Mouse (Mus musculus) embryonic facial prominence, embryonic 15.5 days (tissue): ENCODE measurements at regions not wholly inside any gene's neighbourhood (a gene's known extent, or its start where the extent isn't known, plus 50 kb on each side); places are given as distances from the start of the nearest gene placed in this dataset.

Source experiments
- ATAC-seq: fragments of 200-750 bp; cut with Nextera tagmentation; 2 replicates; pipeline ENCODE4 v1.8.0; 2017; ENCODE audit warnings: low read depth, moderate TSS enrichment; ENCODE audit not compliant: insufficient number of reproducible peaks, low FRiP score, low TSS enrichment
- H3K27ac ChIP-seq: fragments of 300-500 bp; sonication (generic); replicated peaks from 2 replicates; pipeline ENCODE4 v1.5.1; 2015; ENCODE audit warnings: mild to moderate bottlenecking, inconsistent platforms
- H3K27me3 ChIP-seq: fragments of 300-500 bp; sonication (generic); 2 replicates; pipeline ENCODE4 v1.6.1; 2015; ENCODE audit warnings: inconsistent platforms
- H3K36me3 ChIP-seq: fragments of 300-500 bp; sonication (generic); 2 replicates; pipeline ENCODE4 v1.6.1; 2015; ENCODE audit warnings: mild to moderate bottlenecking, inconsistent platforms
- H3K4me1 ChIP-seq: fragments of 300-500 bp; sonication (generic); 2 replicates; pipeline ENCODE4 v1.6.1; 2015; ENCODE audit warnings: inconsistent platforms
- H3K4me2 ChIP-seq: fragments of 300-500 bp; sonication (generic); replicated peaks from 2 replicates; pipeline ENCODE4 v1.6.1; 2015; ENCODE audit warnings: mild to moderate bottlenecking, inconsistent platforms
- H3K4me3 ChIP-seq: fragments of 300-500 bp; sonication (generic); replicated peaks from 2 replicates; pipeline ENCODE4 v1.5.1; 2015; ENCODE audit warnings: mild to moderate bottlenecking, inconsistent platforms
- H3K9ac ChIP-seq: fragments of 300-500 bp; sonication (generic); 2 replicates; pipeline ENCODE4 v1.6.1; 2015; ENCODE audit warnings: inconsistent platforms
- H3K9me3 ChIP-seq: fragments of 300-500 bp; sonication (generic); replicated peaks from 2 replicates; pipeline ENCODE4 v1.6.1; 2016; ENCODE audit warnings: inconsistent platforms
- WGBS: fragments of 180-500 bp; shearing (Covaris S2); methylation state at CpG from one replicate; pipeline ENCODE4 v1.1.7; 2015; 5-methylcytosine and 5-hydroxymethylcytosine counted together

GRCm38 (mm10) chr1:164622946-164623345, 164.8 kb upstream of the Atp1b1 start:
- Histone ChIP-seq H3K4me3 (no peak overlapping the region), H3K27ac (no peak overlapping the region), H3K36me3 (no peaks in the 10 kb centered on the region), H3K27me3 (no peaks in the 10 kb centered on the region), H3K4me2 (no peak overlapping the region), H3K9me3 (no peaks in the 10 kb centered on the region), H3K9ac (no peak overlapping the region), H3K4me1 (no peaks in the 10 kb centered on the region)
- 94% methylated on average over 4 of the region's 4 CpGs for WGBS
- no peak for ATAC-seq

DNA sequence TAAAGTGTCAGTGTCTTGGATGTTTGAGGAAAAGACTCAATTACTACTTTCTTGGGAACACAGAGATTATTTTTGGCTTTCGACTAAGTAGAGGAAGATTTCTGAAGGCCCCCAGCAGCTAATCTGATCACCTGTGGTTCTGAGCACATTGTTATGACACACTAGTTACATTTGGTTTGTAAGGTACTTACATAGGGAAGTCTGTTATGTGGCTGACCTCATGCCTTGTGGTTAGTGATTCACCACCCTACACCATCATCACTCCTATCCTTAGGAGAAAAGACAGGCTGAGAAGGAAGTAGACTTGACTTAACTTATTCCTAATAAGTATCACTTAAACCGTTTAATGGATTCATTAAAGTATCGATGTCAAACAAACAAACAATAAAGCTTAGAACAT, 164.3 kb upstream of the Atp1b1 start:
- H3K27me3 ChIP-seq, result no peaks in the 10 kb centered on the region
- H3K4me3 ChIP-seq, result no peak overlapping the region
- ATAC-seq, result no peak
- H3K4me1 ChIP-seq, result no peaks in the 10 kb centered on the region
- no peaks in the 10 kb centered on the region for H3K9me3 ChIP-seq
- no peak overlapping the region for H3K4me2 ChIP-seq
- H3K36me3 ChIP-seq, result no peaks in the 10 kb centered on the region
- H3K9ac ChIP-seq, result no peak overlapping the region
- H3K27ac ChIP-seq, result no peak overlapping the region
- WGBS, result 87% methylated on average over 3 of the region's 3 CpGs

GRCm38 (mm10) chr1:164620129-164620528, 162.0 kb upstream of the Atp1b1 start:
- Histone ChIP-seq H3K9ac (no peak overlapping the region), H3K27ac (no peak overlapping the region), H3K4me2 (no peak overlapping the region), H3K4me1 (no peaks in the 10 kb centered on the region), H3K36me3 (no peaks in the 10 kb centered on the region), H3K9me3 (no peaks in the 10 kb centered on the region), H3K4me3 (no peak overlapping the region), H3K27me3 (no peaks in the 10 kb centered on the region)
- ATAC-seq, result no peak
- 78% methylated on average over 1 of the region's 1 CpGs for WGBS

DNA sequence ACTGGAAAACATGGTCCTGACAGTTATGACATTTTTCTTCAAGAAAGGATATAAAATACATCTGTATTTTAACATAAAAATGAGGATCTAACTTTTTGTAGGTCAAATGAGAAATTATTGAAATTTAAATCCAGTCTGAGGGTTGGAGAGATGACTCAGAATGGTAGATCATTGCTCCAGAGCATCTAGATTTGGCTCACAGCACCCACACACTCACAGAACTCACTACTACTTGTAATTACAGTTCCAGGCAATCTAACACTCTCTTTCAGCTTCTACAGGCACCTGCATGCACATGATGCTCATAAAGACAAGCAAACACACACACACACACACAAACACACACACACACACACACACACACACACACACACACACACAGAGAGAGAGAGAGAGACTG, 159.7 kb upstream of the Atp1b1 start:
- no peak overlapping the region for H3K4me3 ChIP-seq
- H3K4me2 ChIP-seq, result no peak overlapping the region
- no peaks in the 10 kb centered on the region for H3K27me3 ChIP-seq
- no peaks in the 10 kb centered on the region for H3K4me1 ChIP-seq
- H3K36me3 ChIP-seq, result no peaks in the 10 kb centered on the region
- H3K9ac ChIP-seq, result no peak overlapping the region
- no peaks in the 10 kb centered on the region for H3K9me3 ChIP-seq
- H3K27ac ChIP-seq, result no peak overlapping the region
- no peak for ATAC-seq

- 77% methylated on average over 5 of the region's 5 CpGs for WGBS
- ATAC-seq, result no peak
Measured at GRCm38 (mm10) chr1:164607061-164607460, 148.9 kb upstream of the Atp1b1 start.

GRCm38 (mm10) chr1:164606141-164606754, 148.1 kb upstream of the Atp1b1 start:
- no peaks in the 10 kb centered on the region for H3K27me3 ChIP-seq
- WGBS, result 71% methylated on average over 8 of the region's 8 CpGs

More at GRCm38 (mm10) chr1:164607061-164607460, 148.9 kb upstream of the Atp1b1 start:
- H3K9me3 ChIP-seq, result no peaks in the 10 kb centered on the region
- H3K4me3 ChIP-seq, result no peak overlapping the region
- H3K27me3 ChIP-seq, result no peaks in the 10 kb centered on the region
- H3K9ac ChIP-seq, result no peak overlapping the region
- H3K36me3 ChIP-seq, result no peaks in the 10 kb centered on the region
- H3K27ac ChIP-seq, result no peak overlapping the region
- no peaks in the 10 kb centered on the region for H3K4me1 ChIP-seq
- no peak overlapping the region for H3K4me2 ChIP-seq

GRCm38 (mm10) chr1:164603433-164603832, 145.3 kb upstream of the Atp1b1 start:
- 69% methylated on average over 3 of the region's 3 CpGs for WGBS
- H3K9ac ChIP-seq, result no peak overlapping the region
- no peak overlapping the region for H3K27ac ChIP-seq
- H3K4me2 ChIP-seq, result no peak overlapping the region
- no peaks in the 10 kb centered on the region for H3K4me1 ChIP-seq
- no peak for ATAC-seq
- no peaks in the 10 kb centered on the region for H3K27me3 ChIP-seq
- no peak overlapping the region for H3K4me3 ChIP-seq
- H3K36me3 ChIP-seq, result no peaks in the 10 kb centered on the region
- no peaks in the 10 kb centered on the region for H3K9me3 ChIP-seq

More at GRCm38 (mm10) chr1:164606141-164606754, 148.1 kb upstream of the Atp1b1 start:
- Histone ChIP-seq H3K27ac (no peak overlapping the region), H3K9me3 (no peaks in the 10 kb centered on the region), H3K4me2 (no peak overlapping the region), H3K4me1 (no peaks in the 10 kb centered on the region), H3K4me3 (no peak overlapping the region), H3K36me3 (no peaks in the 10 kb centered on the region), H3K9ac (no peak overlapping the region)
- ATAC-seq, result no peak

DNA sequence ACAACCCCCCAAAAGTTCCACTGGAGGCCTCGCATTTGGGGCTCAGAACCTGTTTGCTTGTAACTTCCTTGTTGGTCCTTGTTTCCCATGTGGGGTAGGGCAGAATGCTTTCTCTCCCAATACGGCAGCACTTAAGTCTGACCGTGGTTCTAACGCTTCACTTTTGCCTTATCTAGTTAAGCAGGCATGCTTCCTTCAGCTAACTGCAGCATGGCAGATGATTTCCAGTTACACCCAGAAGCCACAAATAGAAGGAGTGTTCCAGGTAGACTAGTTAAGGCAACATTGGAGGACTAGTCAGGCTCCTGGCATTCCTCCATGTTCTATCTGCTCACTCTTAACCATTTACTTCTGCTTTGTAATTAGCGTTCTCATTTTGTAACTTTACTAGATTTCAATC, 144.4 kb upstream of the Atp1b1 start:
- no peaks in the 10 kb centered on the region for H3K4me1 ChIP-seq
- 92% methylated on average over 5 of the region's 5 CpGs for WGBS
- H3K4me3 ChIP-seq, result no peak overlapping the region

GRCm38 (mm10) chr1:164590205-164590613, 132.1 kb upstream of the Atp1b1 start:
- H3K36me3 ChIP-seq, result no peaks in the 10 kb centered on the region
- H3K9me3 ChIP-seq, result no peaks in the 10 kb centered on the region
- no peak for ATAC-seq
- 50% methylated on average over 3 of the region's 3 CpGs for WGBS
- no peak overlapping the region for H3K27ac ChIP-seq
- no peak overlapping the region for H3K9ac ChIP-seq
- H3K4me1 ChIP-seq, result no peaks in the 10 kb centered on the region
- H3K27me3 ChIP-seq, result no peaks in the 10 kb centered on the region
- no peak overlapping the region for H3K4me2 ChIP-seq
- H3K4me3 ChIP-seq, result no peak overlapping the region

More for the DNA sequence above, 144.4 kb upstream of the Atp1b1 start:
- H3K27me3 ChIP-seq, result no peaks in the 10 kb centered on the region
- no peaks in the 10 kb centered on the region for H3K9me3 ChIP-seq
- H3K4me2 ChIP-seq, result no peak overlapping the region
- H3K27ac ChIP-seq, result no peak overlapping the region
- H3K36me3 ChIP-seq, result no peaks in the 10 kb centered on the region
- ATAC-seq, result no peak
- no peak overlapping the region for H3K9ac ChIP-seq

DNA sequence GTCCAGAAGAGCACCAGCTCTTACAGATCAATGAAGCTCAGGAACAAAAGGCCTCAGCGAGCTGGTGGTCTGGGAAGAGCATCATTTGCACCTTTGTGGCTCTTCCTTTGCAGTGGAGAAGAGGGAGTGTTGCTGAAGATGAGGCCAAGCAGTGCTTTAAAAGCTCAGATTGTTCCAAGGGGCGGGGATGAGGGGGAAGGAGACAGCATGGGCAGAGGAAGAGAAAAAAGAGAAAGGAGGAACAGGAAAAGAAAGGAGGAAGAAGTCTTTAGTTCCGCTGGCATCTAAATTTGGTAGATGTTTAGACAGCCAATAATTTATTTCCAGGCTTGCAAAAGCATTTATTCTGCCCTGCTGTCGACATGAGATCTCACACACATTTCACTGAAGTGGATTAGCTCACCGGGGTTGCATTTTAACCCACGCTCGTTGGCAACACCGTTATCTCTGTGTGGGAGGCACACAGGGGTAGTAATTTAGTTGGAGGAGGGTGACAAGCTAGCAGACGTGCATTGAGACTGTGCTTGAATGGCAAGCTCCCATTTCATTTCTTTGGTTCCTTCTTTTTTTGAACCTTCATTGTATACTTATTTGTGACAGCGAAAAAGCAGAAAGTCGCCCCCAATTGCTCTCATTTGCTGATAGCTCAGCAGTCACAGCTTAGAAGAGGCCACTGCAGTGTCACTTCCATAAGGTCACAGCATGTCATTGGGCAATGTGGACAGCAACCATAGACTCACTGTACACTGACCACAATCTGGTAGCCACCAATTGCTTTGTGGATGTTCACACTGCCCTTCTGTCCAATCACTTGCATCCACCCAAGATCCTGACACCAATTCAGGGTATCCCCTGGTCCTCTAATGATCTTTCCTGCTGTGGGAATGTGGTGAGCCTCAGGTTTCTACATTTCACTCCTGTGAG, 128.2 kb upstream of the Atp1b1 start:
- H3K36me3 ChIP-seq, result no peaks in the 10 kb centered on the region

GRCm38 (mm10) chr1:164576856-164577489, 118.8 kb upstream of the Atp1b1 start:
- no peak for ATAC-seq
- H3K27me3 ChIP-seq, result no peaks in the 10 kb centered on the region
- no peaks in the 10 kb centered on the region for H3K9me3 ChIP-seq
- 80% methylated on average over 14 of the region's 14 CpGs for WGBS
- H3K4me1 ChIP-seq, result no peaks in the 10 kb centered on the region
- no peak overlapping the region for H3K27ac ChIP-seq
- H3K36me3 ChIP-seq, result no peaks in the 10 kb centered on the region
- no peak overlapping the region for H3K9ac ChIP-seq
- H3K4me3 ChIP-seq, result no peak overlapping the region
- no peak overlapping the region for H3K4me2 ChIP-seq

More for the DNA sequence above, 128.2 kb upstream of the Atp1b1 start:
- no peaks in the 10 kb centered on the region for H3K27me3 ChIP-seq
- no peak overlapping the region for H3K4me3 ChIP-seq
- no peaks in the 10 kb centered on the region for H3K9me3 ChIP-seq
- no peak for ATAC-seq
- no peak overlapping the region for H3K4me2 ChIP-seq
- H3K4me1 ChIP-seq, result no peaks in the 10 kb centered on the region
- no peak overlapping the region for H3K9ac ChIP-seq
- no peak overlapping the region for H3K27ac ChIP-seq
- 61% methylated on average over 11 of the region's 11 CpGs for WGBS
